Mouse (Mus musculus) urinary bladder, postnatal 36 days (tissue): ENCODE data around the gene Prcd.
"Not testable (repeated sequence)": the region's sequence is repeated elsewhere in the genome, so short reads cannot be mapped to it uniquely, and the experiment has no call there.

Experiments used
- DNase-seq, 2 experiments: peaks; one replicate each; pipeline ENCODE4 v3.0.0; 2022; ENCODE audit warnings: low spot score in 2 of 2, mixed read lengths in 1 of 2

Prcd gene

GRCm38 (mm10) chr11:116668381-116668825 is 15.1 kb downstream of the Prcd start:
- DNase-seq, result no peak

GRCm38 (mm10) chr11:116668839-116669238 is 15.5 kb downstream of the Prcd start:
- no peak for DNase-seq

DNA sequence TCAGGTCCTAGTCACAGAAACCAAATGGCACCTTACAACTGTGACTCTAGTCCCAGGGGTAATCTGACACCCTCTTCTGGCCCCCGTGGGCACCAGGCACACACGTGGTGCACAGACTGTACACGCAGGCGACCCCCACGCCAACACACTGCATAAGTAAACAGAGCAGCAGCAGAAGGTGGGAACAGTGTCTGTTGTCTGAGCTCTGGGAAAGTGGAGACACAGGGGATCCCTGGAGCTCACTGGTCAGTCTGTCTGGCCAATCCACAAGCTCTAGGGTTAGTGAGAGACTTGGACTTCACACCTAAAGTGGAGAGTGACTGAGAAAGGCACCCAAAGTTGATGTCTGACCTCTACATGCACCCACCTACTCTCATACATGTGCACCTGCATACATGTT is 16.0 kb downstream of the Prcd start:
- DNase-seq, result no peak

- DNase-seq, result no peak
Observed at GRCm38 (mm10) chr11:116669787-116670365, 16.5 kb downstream of the Prcd start.

DNA sequence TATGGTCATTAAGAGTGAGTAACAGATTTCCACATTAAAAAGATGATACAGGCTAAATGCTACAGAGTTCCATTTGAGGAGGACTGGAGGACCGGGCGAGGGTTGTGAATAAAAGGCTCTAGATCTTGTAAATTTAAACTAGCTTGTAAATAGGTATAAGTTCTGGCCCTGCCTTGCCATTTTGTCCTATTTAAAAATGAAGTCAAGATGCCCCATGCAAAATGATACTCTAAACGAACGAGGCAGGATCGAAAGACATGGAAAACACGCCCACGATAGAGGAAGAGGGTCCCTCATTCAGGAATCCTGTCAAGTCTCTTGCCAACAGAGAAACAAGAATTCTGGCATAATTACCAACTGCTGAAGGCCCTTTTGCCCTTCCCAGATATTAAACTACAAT is 17.1 kb downstream of the Prcd start:
- no peak for DNase-seq

GRCm38 (mm10) chr11:116671112-116671844 is 17.9 kb downstream of the Prcd start:
- peak; percentile 97 for DNase-seq

GRCm38 (mm10) chr11:116671845-116672434 is 18.6 kb downstream of the Prcd start:
- no peak for DNase-seq

- no peak for DNase-seq
Observed at GRCm38 (mm10) chr11:116672595-116672994, 19.3 kb downstream of the Prcd start.

DNA sequence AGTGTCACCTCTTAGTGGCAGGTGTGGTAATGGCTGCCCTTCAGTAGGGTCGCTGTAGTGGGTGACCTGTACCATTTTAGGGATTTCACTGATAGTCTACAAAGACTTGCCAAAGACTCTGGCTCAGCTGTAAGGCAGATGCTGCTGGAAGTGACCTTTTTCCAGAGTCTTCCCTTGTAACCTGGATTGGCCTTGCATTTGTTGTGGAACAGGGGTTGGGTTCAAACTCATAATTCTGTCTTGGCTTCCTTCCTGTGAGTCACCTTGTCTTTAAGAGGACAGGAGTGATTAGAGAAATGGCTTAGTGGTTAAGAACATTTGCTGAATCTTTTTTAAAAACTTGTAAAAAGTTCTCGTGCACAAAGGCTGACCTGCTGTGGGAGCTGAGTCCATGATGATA is 20.1 kb downstream of the Prcd start:
- no peak for DNase-seq

GRCm38 (mm10) chr11:116674616-116675379 is 21.5 kb downstream of the Prcd start:
- DNase-seq, result no peak

DNA sequence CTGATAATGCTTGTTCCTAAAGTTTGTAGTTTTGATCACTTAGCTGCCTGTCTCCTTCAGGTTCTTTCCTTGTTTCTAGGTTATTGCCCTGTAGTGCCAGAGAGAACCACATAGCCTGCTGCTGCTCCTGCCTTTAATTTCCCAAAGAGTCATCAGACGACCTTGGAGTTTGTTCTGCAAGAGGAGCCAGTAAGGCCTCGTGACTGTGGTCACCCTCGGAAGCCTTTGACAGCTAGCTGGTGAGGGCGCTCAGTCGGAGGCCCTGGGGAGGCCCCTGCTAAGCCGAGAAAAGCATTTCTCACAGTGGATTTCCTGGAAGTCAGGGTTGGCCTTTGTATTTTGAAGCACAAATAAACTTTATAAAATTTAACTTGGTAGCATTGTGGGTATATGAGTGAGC is 22.1 kb downstream of the Prcd start:
- DNase-seq, result not testable (repeated sequence)

- no peak for DNase-seq
Observed at GRCm38 (mm10) chr11:116676175-116676976, 23.0 kb downstream of the Prcd start.

- DNase-seq, result no peak
Observed at GRCm38 (mm10) chr11:116677711-116678441, 24.5 kb downstream of the Prcd start.

- DNase-seq, result no peak
Observed at GRCm38 (mm10) chr11:116679148-116679547, 25.8 kb downstream of the Prcd start.

- no peak for DNase-seq
Observed at GRCm38 (mm10) chr11:116680321-116681091, 27.2 kb downstream of the Prcd start.

GRCm38 (mm10) chr11:116681147-116681546 is 27.8 kb downstream of the Prcd start:
- DNase-seq, result no peak

DNA sequence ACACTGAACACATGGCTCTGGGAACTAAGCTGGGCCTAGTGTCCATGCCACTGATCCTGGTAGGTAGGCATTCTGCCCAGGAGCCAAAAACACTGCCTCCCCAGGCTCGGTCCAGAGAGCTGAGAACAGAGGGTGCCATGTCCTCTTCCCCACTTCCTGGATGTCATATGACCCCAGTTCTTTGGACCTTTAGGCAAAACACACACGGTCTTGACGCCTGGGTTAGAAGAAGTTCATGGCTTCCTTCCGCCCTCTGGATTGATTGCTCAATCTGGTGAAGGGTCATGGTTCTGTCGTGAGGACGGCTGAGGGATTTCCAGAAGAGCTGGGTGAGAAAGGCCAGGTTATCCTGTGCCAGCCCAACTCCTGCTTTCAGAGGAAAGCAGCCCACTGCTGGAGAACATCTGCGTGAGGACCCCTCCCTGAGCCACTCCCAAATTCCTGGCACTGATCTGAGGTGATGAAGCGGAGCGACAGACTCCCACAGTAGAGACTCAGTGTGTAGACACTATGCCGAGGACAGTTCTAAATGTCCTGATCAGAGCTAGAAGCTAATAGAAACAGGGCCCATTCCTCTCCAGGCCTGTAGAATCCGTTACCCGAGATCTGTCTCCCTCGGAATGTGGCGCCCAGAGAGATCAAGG is 29.3 kb downstream of the Prcd start:
- DNase-seq, result peak in 1 of 2 experiments; percentile 51

DNA sequence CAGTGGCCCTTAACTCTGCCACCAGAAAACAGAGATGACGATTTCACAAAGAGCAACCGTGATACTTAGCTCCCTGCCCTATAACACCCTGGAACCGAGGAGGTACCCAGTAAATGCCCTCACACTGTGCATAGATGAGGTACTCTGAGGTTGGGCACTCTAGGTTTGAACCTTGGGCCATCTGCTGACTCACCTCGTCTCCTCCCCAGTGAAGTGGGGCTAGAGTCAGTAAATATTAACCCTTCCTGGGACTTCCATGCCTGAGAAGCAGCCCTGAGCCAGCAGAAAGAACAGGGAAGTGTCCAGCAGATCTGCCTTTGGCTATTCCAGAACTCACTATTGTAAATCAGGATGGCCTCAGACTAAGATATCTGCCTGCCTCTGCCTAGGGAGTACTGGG is 30.4 kb downstream of the Prcd start:
- no peak for DNase-seq

GRCm38 (mm10) chr11:116685729-116686128 is 32.4 kb downstream of the Prcd start:
- DNase-seq, result no peak

DNA sequence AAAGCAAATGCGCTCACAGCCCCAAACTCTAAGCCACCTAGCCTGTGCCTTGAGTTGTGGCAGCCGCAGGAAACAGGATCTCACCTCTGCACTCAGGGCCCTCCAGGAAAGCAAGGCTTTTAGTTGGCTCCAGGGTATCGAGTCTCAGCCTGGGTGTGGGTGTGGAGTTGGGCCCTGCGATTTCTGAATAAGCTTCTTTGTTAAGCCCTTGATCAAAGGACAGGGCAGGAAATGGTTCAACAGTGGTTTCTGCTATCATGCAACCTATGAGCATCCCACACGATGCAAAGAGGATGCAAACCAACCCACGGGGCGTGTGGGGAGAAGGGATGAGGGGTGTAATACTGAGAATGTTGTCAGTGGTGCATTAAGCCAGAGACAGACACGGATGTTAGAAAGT is 34.6 kb downstream of the Prcd start:
- DNase-seq, result no peak
